Mouse (Mus musculus): ENCODE results near the gene Timp3.

The Timp3 gene

GRCm38 (mm10) chr10:86298326-86298725, 1.8 kb upstream of the Timp3 start:
- DNase-seq: no peak

- no peak for DNase-seq
These were observed 377 bp upstream of the Timp3 start for GRCm38 (mm10) chr10:86299795-86300194.

DNA sequence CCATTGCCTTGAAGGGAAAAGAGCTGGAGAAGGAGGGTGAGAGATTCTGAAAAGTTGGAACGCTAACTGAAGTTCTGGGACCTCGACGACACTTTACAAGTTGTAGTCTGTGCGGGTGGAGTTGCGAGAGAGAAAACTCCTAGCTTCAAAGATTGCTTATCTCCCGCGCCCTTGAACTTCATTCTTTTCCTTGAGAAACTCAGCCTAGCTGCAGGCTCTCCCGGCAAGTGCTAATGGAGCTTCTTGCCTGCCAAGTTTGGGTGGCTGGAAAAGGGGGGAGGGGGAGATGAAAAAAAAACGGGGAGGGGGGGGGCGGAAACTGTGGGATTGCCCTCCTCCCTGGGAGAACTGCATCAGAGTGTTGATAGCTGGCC, 932 bp downstream of the Timp3 start:
- no peak for DNase-seq

DNA sequence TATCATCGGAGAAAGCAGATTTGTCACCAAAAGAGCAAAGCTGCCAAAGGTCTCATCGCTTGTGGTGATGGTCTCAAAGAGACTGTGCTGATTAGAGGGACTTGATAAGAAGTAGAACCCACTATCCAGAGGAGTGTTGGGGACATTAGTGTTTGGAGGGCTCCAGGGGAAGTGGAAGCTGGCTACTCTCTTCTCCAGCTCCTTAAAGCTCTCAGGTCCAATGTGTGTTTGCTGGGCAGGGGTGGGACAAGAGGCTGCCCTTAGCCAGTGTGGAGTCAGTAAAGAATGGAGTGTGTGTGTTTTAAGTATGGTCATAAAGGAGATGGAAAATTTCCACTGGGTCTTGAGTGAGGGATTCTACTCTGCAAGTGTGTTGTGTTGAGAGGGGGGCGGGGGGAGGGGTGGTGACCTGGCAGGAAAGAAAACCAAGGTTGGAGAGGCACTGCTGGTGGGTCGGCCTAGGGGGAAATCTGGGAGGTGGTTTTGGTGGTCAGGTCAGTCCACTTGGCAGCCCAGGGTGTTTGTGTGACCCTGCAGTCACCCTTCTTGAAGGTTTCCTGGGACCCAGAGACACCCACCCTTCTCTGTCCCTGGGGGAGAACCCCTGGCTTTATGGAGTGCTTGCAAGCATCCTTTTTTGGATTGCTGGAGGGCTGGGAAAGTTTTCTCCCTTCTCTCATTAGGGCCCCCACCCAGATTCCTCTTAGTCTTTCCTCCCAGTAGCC, 1.6 kb downstream of the Timp3 start:
- no peak for DNase-seq

- no peak for DNase-seq
These were observed 2.1 kb downstream of the Timp3 start for GRCm38 (mm10) chr10:86302318-86302648.

DNA sequence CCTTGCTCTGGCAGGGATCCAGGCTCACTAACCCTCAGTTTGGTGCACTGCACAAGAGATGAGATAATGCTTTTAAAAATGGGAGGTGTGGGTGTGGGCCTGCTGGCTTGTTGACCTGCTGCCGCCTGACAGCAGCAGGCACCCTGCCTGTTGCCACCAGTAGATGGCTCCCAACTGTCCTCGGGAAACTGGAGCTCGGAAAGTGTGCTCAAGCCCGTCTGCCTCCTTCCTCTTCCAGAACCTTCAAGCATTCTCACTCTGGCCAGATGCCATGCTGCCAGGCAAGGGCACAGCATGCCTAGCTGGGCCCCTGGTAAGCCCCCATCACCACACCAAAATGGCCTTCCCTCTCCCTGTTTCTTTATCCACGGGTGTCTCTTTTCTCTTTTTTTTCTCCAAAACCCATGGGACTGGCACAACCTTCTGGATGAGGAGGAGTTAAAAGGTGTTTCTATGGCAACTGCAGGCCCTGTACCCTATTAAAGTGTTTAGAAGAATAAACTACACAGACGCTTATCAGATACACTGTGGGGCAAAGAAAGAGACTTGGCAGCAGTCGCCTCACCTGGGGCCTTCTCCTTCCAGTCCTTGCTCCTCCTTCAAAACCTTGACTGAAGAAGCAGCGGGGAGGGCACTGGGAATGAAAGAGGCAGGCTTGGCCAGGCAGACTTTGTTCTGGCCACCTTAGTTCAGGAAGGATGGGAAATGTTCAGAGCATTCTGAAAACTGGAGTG, 2.8 kb downstream of the Timp3 start:
- DNase-seq: peak; percentile 83

DNA sequence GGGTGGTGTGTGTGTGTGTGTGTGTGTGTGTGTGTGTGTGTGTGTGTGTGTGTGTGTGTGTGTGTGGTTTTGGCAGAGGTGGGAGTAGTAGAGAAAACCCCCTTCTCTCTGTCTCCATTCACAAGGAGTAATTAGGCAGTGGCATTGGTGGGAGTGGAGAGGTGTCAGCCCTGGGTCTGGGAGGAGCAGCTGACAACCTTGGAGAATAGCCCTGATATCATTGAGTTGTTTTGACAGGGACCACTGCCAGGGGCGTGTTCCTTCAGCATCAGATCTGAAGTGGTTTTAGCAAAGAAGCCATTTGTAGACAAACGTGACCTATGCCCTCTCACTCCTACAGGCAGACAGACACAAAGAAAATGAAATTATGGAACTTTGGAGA, 3.3 kb downstream of the Timp3 start:
- no peak for DNase-seq

GRCm38 (mm10) chr10:86304583-86304982, 4.4 kb downstream of the Timp3 start:
- no peak for DNase-seq

DNA sequence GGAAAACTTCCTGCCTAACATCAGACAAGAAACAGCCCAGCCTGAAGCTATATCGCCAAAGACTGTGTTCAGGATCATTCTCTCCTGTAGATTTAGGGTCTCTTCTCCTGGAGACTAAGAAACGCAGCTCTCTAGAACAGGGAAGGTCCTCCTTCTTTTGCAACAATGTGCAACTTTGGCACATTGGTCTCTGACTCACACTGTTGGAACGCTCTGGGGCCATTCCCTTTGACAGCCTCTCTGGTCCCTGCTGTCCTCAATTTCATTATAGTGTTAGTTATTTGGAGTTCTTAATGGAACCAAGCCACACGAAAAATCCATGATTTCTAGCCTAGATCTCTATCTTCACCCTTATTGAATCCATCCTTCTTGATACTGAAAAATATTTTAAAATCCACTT, 7.1 kb downstream of the Timp3 start:
- DNase-seq: no peak

GRCm38 (mm10) chr10:86310527-86310926, 10.4 kb downstream of the Timp3 start:
- no peak for DNase-seq

GRCm38 (mm10) chr10:86312976-86313375, 12.8 kb downstream of the Timp3 start:
- no peak for DNase-seq

DNA sequence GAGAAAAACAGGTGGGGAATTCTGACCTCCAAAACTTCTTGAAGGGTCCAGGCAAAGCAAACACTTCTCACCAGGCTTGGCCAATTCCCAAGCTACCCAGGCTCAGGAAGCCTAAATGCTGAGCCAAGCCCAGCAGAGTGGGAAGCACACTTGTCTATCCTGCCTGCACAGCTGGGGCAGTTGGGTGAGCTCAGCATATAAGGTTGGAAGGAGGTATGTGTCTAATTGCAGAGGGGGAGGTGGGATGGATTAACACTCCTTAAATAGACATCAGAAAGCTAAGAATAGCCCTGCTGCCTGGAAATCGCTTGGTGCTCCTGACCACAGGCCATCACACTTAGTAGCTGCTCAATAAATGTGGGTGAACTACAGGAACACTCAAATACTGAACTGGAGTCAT, 13.3 kb downstream of the Timp3 start:
- no peak for DNase-seq

DNA sequence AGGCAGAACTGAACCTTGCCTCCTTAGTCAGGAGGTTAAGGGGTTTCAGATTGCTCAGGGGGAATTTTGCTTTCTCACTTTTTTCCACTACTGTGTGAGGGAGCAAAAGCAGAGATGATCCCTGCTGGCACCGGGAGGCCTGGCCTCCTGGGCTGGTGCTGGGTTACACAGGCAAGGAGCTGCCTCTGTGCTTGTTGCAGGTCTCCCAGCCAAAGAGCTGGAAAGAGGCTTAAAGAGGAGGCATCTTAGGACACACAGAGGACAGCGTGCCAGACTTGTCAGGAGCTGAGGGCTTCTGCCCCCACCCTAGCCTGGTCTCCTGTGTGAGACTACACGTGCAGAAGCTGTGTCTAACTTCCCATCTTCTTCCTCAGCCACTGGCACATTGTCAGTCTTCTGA, 15.3 kb downstream of the Timp3 start:
- DNase-seq: no peak

GRCm38 (mm10) chr10:86317633-86318032, 17.5 kb downstream of the Timp3 start:
- no peak for DNase-seq

GRCm38 (mm10) chr10:86318552-86319140, 18.5 kb downstream of the Timp3 start:
- DNase-seq: no peak

- no peak for DNase-seq
These were observed 19.4 kb downstream of the Timp3 start for GRCm38 (mm10) chr10:86319526-86319925.

DNA sequence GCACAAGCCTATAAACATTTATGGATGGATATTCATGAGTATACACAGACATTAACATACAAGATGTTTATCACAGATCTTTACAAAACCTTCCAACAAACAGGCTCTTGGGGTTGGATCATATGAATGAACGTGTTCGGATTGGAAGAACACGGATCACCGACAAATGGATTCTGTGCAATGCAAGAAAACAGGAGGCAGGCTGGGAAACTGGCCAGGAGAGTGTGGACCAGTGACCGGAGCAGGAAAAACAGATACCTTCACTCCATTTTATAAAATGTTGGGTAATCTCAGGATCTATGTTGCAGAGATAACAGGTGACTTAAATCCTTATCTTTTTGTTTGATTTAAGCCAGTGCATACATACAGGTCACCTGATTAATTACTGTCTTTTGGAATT, 20.0 kb downstream of the Timp3 start:
- DNase-seq: no peak

DNA sequence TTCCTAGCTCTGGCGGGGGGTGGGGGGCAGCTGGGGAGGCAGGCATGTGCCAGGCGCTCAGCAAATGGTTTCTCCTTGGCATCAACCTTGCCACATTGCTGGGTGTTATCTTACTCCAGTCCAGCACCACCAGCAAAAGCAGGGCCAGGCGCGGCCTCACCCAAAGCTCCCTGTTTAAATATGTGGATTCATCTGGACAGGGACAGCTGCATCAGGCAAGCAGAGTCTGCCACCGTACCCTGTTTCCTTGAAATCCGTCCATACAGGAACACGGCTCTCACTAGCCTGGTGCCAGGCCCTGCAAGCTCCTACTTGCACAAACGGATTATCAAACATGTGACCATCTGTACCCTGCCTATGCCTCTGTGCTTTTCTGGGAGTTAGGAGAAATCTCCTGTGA, 21.0 kb downstream of the Timp3 start:
- no peak for DNase-seq

DNA sequence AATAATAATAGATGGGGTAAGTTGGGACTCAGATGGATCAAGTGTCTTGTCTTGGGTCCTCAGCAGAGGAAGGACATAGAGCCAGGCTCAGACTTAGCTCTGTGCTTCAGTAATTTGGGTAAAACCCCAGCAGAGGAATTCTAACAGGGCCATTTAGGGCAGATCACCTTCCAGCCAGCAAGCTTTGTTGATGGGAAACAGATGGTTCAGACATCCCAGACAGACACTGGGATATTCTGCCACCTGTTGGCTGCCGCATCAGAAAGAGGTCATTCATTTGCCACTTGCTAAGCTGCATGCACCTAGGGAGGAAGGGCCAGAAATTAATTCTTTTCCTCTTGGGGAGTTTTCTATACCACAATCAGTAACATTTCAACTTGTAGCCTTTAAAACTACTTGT, 21.8 kb downstream of the Timp3 start:
- no peak for DNase-seq

- DNase-seq: no peak
These were observed 23.3 kb downstream of the Timp3 start for GRCm38 (mm10) chr10:86323275-86323994.

DNA sequence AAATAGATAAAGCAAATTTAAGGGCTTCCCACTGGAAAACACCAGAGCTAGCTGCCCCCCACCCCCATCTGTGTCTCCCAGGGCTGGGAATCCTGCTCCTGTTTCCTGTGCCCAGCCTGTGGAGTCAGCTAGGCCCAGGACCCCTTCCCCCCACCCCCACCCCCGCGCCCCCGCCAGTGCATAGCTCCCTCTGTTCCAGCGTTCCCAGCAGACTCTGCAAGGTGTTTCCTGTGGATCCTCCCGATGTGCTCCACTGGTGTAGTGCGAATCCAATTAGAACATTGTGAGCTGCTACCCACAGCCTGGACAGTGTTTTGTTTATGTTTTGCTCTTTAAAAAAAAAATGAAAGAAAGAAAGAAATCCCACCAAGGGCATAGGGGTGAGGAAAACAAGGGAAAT, 25.1 kb downstream of the Timp3 start:
- no peak for DNase-seq

DNA sequence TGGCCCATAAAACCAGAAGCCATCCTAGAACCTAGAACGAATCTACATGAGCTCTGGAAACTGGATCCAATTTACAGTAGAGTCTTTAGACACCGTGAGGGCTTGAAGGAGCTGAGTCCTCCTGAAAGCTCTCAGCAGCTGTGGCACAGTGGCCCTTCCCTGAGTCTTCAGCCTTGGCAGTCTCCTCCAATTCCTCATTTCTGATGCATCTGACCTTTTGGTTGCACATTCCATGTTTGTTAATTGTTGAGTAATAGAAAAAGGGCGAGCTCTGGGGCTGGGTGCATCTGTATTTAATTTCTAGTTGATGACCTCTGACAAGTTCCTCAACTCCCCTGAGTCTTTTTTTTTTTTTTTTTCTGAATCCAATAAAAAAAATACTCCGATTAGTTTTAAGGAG, 28.0 kb downstream of the Timp3 start:
- DNase-seq: no peak

DNA sequence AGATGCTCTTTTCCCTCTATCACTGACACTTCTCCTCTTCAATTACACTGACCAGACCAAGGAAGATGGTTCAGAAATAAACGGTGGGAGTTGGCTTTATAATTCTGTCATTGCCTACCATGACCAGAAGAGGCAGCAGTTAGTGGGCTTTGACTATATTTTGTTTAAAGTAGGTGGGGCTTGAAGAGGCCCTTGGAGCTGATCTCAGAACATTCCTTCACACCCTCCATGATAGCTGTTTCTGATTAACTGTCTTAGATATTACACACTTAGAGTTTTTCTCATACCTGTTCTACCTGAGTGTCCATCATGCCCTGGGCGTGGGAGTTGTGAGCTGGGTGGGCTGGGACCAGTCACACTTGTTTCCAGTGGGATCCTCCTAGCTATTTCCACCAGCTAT, 28.5 kb downstream of the Timp3 start:
- no peak for DNase-seq
